8 mouse cellular contexts compared by ENCODE assay signal in the genomic region with DNA sequence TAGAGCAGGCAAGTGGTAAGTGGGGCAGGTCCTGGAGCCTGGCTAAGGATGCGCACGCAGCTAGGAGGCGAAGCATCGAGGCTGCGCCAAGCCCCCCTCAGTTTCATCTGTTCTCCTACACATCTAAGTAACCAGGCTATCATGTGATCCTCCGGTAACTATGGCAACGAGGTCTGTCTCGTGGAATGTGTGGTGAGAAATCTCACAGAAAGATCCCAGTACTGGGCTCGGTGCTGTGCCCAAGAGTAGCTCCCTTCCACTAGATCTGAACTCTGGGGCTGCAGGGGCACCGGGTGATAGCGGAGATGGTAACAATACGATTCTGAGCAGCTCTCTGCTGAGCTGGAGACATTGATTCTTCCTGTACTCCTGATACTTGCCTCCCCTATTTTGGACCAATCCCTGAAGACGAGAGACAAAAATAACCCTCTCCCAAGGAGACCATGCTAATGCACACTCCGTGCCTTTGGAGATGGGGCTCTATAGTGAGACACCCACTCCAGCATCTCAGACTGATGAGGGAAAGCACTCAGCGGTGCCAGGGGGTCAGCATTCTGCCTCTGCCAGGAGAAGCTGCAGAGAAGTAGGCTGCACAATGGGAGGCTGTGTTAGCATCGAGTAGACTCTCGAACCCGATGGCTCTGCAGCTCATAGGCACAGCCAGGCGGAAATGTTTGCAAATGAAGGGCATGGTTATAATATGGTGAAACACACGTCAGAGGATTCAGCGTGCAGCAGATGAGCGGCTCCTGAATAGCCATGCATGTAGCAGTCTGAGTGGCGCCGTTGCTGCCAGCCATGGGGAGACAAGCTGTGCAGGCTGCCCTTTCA. TPM values are rescaled to one million over a fixed set of nuclear protein-coding genes. Genes with fewer than 3 reads are reported as not detected.
A peak's percentile ranks its signal among the peaks of the same experiment; 100 is the strongest.
DNase-seq lines count a peak whose midpoint lies in the region; ATAC-seq lines count a peak whose summit lies in the region.

No protein-coding gene starts in this region.

- H3K4me1 ChIP-seq in heart, embryonic 16.5 days (ENCODE audit: control insufficient read depth, insufficient read depth, low read length), result peaks cover 24% of the 10 kb centered on the region
- peaks cover 12% of the 10 kb centered on the region for H3K4me1 ChIP-seq in forebrain, embryonic 14.5 days (ENCODE audit: control insufficient read depth, insufficient read depth, low read length)
- peaks cover 35% of the 10 kb centered on the region for H3K4me1 ChIP-seq in midbrain, embryonic 15.5 days

- H3K9me3 ChIP-seq in heart, embryonic 16.5 days (replicated peaks; ENCODE audit: control insufficient read depth, low read length), result 0 out of 2 replicates have a peak, but pooled peaks cover 2% of the 10 kb centered on the region
- no peaks in the 10 kb centered on the region for H3K9me3 ChIP-seq in forebrain, embryonic 14.5 days (replicated peaks; ENCODE audit: control insufficient read depth, low read length)
- H3K9me3 ChIP-seq in midbrain, embryonic 15.5 days, result no peaks in the 10 kb centered on the region

- no peak for ATAC-seq in heart, embryonic 16.5 days (replicated peaks; ENCODE audit: extremely low read depth, insufficient read depth, low FRiP score)
- peak; percentile 95 for ATAC-seq in forebrain, embryonic 14.5 days
- peak; percentile 95 for ATAC-seq in midbrain, embryonic 15.5 days (replicated peaks)

- peak overlapping the region; percentile 50 for H3K4me2 ChIP-seq in heart, embryonic 16.5 days (ENCODE audit: low read depth, low read length)
- peak overlapping the region; percentile 53 for H3K4me2 ChIP-seq in forebrain, embryonic 14.5 days (ENCODE audit: low read length)
- peak overlapping the region; percentile 61 for H3K4me2 ChIP-seq in midbrain, embryonic 15.5 days

- H3K27me3 ChIP-seq in heart, embryonic 16.5 days (ENCODE audit: control insufficient read depth, insufficient read depth, low read length), result no peaks in the 10 kb centered on the region
- no peaks in the 10 kb centered on the region for H3K27me3 ChIP-seq in forebrain, embryonic 14.5 days (replicated peaks; ENCODE audit: control insufficient read depth, insufficient read depth, low read length)
- no peaks in the 10 kb centered on the region for H3K27me3 ChIP-seq in midbrain, embryonic 15.5 days (replicated peaks)

- WGBS in heart, embryonic 16.5 days, result 29% methylated on average over 24 of the region's 24 CpGs
- WGBS in forebrain, embryonic 14.5 days, result 12% methylated on average over 24 of the region's 24 CpGs
- WGBS in midbrain, embryonic 15.5 days, result 7% methylated on average over 24 of the region's 24 CpGs

- no peaks in the 10 kb centered on the region for H3K36me3 ChIP-seq in heart, embryonic 16.5 days (ENCODE audit: control insufficient read depth, insufficient read depth)
- H3K36me3 ChIP-seq in forebrain, embryonic 14.5 days (ENCODE audit: control insufficient read depth, insufficient read depth, low read length), result no peaks in the 10 kb centered on the region
- H3K36me3 ChIP-seq in midbrain, embryonic 15.5 days (replicated peaks), result no peaks in the 10 kb centered on the region

- 0 out of 2 replicates have a peak overlapping the region, but pooled peaks have one; percentile 5 for H3K4me3 ChIP-seq in heart, embryonic 16.5 days (ENCODE audit: low read length)
- peak overlapping the region; percentile 22 for H3K4me3 ChIP-seq in forebrain, embryonic 14.5 days (ENCODE audit: low read depth, low read length)
- peak overlapping the region; percentile 31 for H3K4me3 ChIP-seq in midbrain, embryonic 15.5 days

- no peak for DNase-seq in heart, postnatal 10 days
- peak; percentile 78 for DNase-seq in cerebellum, adult 11 months
- DNase-seq in forebrain, embryonic 14.5 days (ENCODE audit: low spot score), result peak; percentile 98
- peak; percentile 96 for DNase-seq in layer of hippocampus, adult 9-11 months
- peak; percentile 51 for DNase-seq in testis, postnatal 10 days (ENCODE audit: low spot score)
- DNase-seq in urinary bladder, postnatal 36 days (ENCODE audit: low spot score in 2 of 2), result no peak

- intact Hi-C loops in heart, postnatal 10 days (cut with DNase I), result no loop called here

- H3K27ac ChIP-seq in heart, embryonic 16.5 days (ENCODE audit: low read length), result no peak overlapping the region
- H3K27ac ChIP-seq in forebrain, embryonic 14.5 days (ENCODE audit: low read depth, low read length), result peak overlapping the region; percentile 95
- H3K27ac ChIP-seq in midbrain, embryonic 15.5 days, result peak overlapping the region; percentile 98

- peak overlapping the region; percentile 4; the same call in 1 of the 2 replicates for H3K9ac ChIP-seq in heart, embryonic 16.5 days (ENCODE audit: low read length)
- peak overlapping the region; percentile 65 for H3K9ac ChIP-seq in forebrain, embryonic 14.5 days (ENCODE audit: low read length)
- H3K9ac ChIP-seq in midbrain, embryonic 15.5 days, result peak overlapping the region; percentile 43

RNA-seq across cellular contexts. Expression of a gene that starts 40.0 kb away (rescaled TPM):
- 426 and 448 TPM in 2 replicates for polyA plus RNA-seq in heart, embryonic 16.5 days (2015; fragmentation: Nextera tagmentation; extraction: Ambion mirVana)
- total RNA-seq in heart, postnatal 10 days (2021), result 100 to 1,000 TPM; 216 to 242 TPM
- 353 and 411 TPM in 2 replicates for polyA plus RNA-seq in forebrain, embryonic 14.5 days (2014; fragmentation: Nextera tagmentation; extraction: Ambion mirVana)
- polyA plus RNA-seq in midbrain, embryonic 15.5 days (2015; fragmentation: Nextera tagmentation; extraction: Ambion mirVana), result 414 TPM in 2 replicates

Comparison
In these comparisons a context has a peak if more than half of its experiments do, and no peak if none do; other contexts are left out.
1. H3K9ac ChIP-seq: peak in every context shown above with its lines; median percentile 65 in forebrain, embryonic 14.5 days; 43 in midbrain, embryonic 15.5 days; 4 in heart, embryonic 16.5 days.
2. DNase-seq: peak in cerebellum, adult 11 months (single experiment), forebrain, embryonic 14.5 days (single experiment), layer of hippocampus, adult 9-11 months (single experiment) and testis, postnatal 10 days (single experiment); none in heart, postnatal 10 days (0 of 2) and urinary bladder, postnatal 36 days (0 of 2).
3. Peak in every context shown above with its lines, with median percentiles within 50 percentile points of each other: H3K4me2 ChIP-seq and H3K4me3 ChIP-seq.